Mouse (Mus musculus): ENCODE measurements around the gene Trim44.

Trim44 gene

DNA sequence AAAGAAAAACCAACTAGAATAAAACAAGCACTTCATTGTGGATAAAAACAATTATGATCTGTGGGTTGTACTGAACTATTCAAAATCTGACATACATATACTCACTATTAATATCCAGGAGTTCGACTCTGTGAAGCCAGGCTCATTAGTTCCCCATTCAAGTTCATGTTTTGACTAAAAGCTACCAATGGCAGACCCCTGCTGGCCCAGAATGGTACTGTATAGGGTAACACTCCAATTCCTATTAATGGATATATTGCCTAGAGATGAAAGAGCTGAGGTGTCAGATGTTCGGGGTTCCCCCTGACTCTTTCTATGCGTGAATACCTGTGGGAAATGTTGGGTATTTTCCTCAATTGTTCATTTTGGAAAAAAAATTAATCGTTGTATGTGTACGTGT is 117.6 kb downstream of the Trim44 start:
- DNase-seq (ENCODE audit: low spot score) = peak; percentile 78

- no peak for DNase-seq (ENCODE audit: low spot score)
Measured at GRCm38 (mm10) chr2:102288676-102289075, 119.0 kb downstream of the Trim44 start.

- no peak for DNase-seq (ENCODE audit: low spot score)
Measured at GRCm38 (mm10) chr2:102287369-102287768, 120.3 kb downstream of the Trim44 start.

GRCm38 (mm10) chr2:102282081-102282480 is 125.5 kb downstream of the Trim44 start:
- DNase-seq (ENCODE audit: low spot score) = no peak

DNA sequence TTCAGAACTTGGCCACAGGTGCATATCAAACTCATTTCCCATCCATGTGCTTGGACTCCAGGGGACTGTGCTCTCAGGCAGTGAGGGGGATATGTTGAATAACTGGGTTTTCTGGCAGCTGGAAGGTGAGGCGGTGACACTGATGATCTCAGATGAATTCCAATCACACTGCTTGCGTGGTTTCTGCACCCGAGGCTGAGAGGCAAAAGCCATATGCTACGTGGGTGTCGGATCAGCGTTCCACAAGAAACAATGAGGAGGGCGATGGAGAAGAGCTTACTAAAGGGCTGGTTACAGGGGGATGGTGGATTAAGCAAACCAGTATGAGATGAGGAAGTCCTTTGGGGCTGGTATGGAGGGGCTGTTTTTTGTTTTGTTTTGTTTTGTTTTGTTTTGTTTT is 127.8 kb downstream of the Trim44 start:
- DNase-seq (ENCODE audit: low spot score) = no peak

DNA sequence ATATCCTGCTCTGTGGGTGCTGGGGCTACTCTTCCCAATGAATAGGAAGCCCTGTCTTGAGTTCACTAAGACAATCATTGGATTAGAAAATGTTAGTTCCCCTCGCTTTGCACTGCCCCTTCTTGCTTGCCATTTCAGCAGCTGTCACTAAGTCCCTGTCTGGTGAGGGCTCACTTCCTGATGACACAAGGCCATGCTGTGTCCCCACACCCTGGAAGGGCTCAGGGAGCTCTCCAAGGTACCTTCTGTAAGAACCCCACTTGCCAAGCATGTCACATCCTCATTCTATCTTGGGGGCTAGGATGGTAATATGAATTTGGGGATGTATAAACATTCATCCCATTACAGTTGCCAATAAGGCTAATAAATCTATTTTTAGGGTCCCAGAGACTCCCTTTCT is 129.7 kb downstream of the Trim44 start:
- DNase-seq (ENCODE audit: low spot score) = no peak

GRCm38 (mm10) chr2:102273280-102273679 is 134.3 kb downstream of the Trim44 start:
- no peak for DNase-seq (ENCODE audit: low spot score)

- no peak for DNase-seq (ENCODE audit: low spot score)
Measured at GRCm38 (mm10) chr2:102267582-102268339, 139.9 kb downstream of the Trim44 start.

DNA sequence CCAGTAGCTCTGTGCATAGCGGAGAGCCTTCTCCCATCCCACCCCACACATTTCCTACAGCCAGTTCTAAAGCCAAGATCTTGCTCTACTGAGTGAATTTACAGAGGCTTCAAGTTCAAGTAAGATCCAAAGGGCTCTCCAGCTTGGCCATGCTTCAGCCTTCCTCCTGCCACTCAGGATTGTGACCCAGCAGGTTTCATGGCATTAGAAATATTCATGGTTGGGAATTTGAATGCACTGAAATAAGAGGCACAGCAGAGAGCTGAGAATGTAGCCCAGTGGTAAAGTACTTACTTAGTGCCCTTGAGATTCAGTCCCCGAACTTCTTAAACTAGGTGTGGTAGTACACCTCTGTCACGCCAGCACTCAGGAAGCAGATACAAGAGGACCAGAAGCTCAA is 140.7 kb downstream of the Trim44 start:
- no peak for DNase-seq (ENCODE audit: low spot score)

GRCm38 (mm10) chr2:102259139-102259538 is 148.5 kb downstream of the Trim44 start:
- no peak for DNase-seq (ENCODE audit: low spot score)

- DNase-seq (ENCODE audit: low spot score) = no peak
Measured at GRCm38 (mm10) chr2:102258682-102259081, 148.9 kb downstream of the Trim44 start.

DNA sequence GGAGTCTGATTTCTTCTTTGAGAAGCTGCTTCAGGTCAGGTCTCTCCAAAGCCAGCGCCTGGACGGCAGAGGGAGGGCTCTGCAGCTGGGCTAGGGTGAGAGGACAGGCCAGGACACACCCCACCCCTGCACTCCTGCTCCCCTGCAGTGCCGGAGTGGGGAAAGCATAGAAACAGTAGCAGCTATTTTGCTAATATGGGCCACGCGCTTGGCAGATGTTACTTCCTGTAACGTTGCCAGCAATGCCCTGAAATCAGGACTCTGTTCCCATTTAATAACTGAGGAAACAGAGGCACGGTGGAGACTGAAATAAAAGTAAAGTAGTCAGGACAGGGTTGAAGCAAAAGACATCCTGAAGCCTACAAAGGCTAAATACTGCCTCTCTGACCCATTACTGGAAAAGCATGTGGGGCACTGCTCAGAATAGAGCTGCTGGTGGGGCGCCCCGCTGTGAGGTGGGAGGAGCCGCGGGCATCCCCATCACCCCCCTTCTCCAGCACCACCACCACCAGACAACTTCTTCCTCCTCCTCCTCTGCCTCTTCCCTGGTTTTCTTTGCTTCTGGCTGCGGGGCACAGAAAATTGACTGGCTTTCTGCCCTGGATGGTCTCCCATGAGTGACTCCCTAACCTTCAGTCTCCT is 149.5 kb downstream of the Trim44 start:
- DNase-seq (ENCODE audit: low spot score) = peak; percentile 59

- peak; percentile 47 for DNase-seq (ENCODE audit: low spot score)
Measured at GRCm38 (mm10) chr2:102256591-102257335, 150.9 kb downstream of the Trim44 start.

- DNase-seq (ENCODE audit: low spot score) = no peak
Measured at GRCm38 (mm10) chr2:102256100-102256499, 151.5 kb downstream of the Trim44 start.

DNA sequence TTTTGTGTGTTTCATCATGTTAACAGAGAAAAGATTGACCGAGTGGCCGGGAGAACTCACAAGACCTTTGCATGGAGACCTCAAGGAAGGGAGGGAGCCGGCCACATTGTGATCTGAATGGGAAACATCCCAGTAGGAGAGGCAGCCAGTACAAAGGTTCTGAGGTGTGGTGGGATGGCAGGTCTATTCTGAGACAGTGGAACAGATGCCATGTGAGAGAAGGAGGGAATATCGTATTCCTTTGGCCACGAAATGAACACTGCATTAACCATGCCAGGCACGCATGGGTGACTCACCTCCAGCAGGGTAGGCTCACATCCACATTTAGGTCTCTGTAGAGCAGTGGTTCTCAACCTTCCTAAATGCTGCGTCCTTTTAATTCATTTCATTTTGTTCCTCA is 154.4 kb downstream of the Trim44 start:
- no peak for DNase-seq (ENCODE audit: low spot score)

GRCm38 (mm10) chr2:102252651-102253050 is 155.0 kb downstream of the Trim44 start:
- peak; percentile 46 for DNase-seq (ENCODE audit: low spot score)

All from layer of hippocampus, adult 11-12 months (tissue).